Mouse (Mus musculus) brain, adult 2 months (tissue): Measurements from ENCODE around the gene Podn.
A peak's percentile ranks its signal among the peaks of the same experiment; 100 is the strongest.

Source experiments
- DNase-seq: peaks from one replicate; pipeline ENCODE4 v3.0.0; 2011; ENCODE audit warnings: low read depth, low spot score

Gene Podn

GRCm38 (mm10) chr4:108079191-108079590 is 17.1 kb downstream of the Podn start:
- peak; percentile 36 for DNase-seq

DNA sequence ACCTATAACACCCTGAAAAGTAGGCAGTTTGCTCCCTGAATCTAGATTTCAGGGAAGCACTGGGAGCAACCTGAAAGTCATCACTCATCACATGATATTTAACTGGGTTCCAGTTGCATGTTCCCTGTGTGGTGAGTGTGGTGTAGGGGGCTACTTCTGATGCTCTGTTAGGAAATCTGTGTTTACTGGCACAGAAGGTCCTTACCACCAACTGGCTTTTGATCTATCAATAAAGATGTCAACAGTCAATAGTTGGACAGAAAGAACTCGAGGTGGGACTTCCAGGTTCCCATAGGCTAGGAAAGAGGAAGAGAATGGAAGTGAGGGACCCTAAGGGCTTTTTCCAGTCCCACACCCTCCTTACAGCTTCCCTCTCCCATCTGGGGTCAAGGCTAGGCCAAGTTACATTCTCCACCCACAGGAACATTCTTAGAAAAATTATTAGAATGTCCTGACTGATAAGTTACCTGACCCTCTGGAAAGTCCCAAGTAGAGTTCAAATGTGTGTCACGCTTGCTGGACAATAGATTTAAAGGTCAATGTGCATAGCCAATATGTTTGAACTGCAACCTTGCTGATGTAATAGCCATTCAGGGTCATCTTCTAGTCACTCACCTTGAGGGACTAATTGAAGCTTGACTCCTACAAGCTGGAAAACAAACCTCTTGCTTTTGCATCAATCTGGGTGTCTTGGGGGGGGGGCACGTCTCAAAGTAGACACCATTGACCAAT is 18.9 kb downstream of the Podn start:
- DNase-seq = no peak

GRCm38 (mm10) chr4:108074204-108074823 is 21.9 kb downstream of the Podn start:
- DNase-seq = no peak

DNA sequence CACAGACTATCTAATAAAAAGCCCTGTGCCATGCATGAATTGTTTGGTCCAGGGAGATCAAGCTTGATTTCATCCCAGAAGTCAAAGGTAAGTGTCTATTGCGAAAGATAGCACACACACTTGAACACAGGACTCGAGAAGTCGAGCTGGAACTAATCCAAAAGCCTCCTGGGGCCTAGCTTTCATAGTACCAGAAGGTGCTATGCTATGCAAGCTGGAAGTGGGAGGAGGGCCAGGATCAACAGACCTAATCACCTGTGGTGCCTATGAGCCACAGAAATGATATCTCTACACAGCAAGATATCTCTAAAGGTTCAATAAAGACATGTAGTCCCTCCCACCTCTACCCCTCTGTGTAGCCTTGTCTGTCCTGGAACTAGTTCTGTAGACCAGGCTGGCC is 24.2 kb downstream of the Podn start:
- no peak for DNase-seq

DNA sequence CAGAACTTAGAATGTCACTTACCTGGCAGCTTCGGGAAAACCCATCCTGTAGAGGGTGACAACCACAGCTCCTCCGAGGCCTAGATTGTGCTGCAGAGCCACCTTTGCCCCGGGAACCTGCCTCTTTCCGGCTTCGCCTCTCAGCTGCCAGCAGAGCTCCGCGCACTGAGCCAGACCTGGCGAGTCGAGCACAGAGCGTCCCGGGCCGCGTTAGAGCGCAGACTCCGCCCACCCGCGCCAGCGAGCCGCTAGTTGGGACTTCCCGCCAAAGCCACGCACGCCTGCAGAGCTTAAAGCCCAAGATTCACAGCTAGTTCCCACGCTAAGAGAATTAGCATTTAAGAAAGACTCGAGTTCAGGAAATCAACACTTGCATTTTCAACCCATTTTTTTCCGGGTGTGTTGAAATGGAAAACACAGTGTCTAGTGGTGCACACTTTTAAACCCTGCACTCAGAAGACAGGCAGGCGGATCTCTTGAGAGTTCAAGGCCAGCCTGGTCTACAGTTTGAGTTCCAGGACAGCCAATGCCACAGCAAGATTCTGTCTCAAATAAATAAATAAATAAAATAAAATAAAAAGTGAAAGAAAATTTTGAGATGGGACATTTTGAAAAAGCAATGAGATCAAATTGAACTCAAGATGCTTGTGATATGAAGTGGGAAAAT is 24.9 kb downstream of the Podn start:
- peak; percentile 99 for DNase-seq

DNA sequence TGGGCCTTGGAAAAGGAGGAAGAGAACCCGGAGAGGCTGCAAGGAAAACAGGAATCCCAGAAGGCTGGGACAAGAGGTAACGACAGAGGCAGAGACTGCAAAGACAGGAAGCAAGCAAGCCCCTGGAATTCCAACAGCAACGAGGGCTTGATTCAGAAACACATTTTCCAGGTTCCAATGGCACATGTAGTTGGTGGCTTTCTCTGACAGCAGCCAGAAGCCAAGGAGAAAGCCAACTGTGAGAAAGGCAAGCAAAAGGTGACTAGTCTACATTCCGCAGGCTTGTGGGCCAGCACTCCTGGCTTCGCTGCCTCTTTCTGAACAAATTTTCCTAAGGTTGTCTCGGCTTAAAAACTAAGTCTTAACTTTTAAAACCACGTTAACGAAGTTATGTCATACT is 25.5 kb downstream of the Podn start:
- peak; percentile 24 for DNase-seq

GRCm38 (mm10) chr4:108070286-108070685 is 26.0 kb downstream of the Podn start:
- no peak for DNase-seq

GRCm38 (mm10) chr4:108068081-108068480 is 28.2 kb downstream of the Podn start:
- DNase-seq = no peak

- DNase-seq = no peak
Measured at GRCm38 (mm10) chr4:108067261-108067660, 29.0 kb downstream of the Podn start.

GRCm38 (mm10) chr4:108066569-108066968 is 29.7 kb downstream of the Podn start:
- DNase-seq = no peak

GRCm38 (mm10) chr4:108065176-108065844 is 30.9 kb downstream of the Podn start:
- no peak for DNase-seq

DNA sequence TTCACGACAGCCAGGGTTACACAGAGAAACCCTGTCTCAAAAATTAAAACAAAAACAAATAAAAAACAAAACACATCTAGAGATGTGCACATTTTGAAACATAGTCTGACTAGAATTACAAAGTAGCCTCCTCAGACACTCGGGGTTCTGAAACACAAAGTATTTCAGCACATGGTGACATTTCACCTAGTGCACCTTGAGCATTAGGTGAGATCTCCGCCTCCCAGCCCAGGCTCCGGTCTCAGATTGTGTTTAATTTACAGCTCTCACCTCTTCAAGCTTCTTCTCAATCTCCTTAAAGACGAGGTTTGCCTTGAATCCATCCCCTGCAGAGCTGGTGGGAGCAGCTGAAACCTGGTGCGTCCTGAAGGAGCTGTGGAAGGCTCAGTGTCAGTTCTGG is 32.6 kb downstream of the Podn start:
- no peak for DNase-seq

DNA sequence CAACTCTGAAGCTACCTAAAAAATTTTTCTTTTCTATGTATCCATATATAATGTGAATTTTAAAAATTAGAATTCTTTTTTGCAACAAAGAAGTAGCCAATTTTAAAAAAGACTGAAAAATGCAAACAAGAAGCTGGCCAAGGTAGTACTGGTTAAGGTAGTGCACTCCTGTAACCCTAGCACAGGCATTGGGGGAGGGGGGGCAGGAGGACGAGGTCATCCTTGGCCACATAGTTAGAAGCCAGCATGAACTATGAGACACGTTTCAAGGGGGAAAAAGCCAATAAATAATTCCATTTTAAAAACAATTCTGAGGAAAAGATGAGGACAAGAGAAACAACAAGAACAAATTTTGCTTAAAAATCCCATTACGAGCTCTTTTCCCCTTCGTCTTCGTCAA is 33.7 kb downstream of the Podn start:
- DNase-seq = no peak

- DNase-seq = peak; percentile 34
Measured at GRCm38 (mm10) chr4:108060774-108061173, 35.5 kb downstream of the Podn start.

- peak; percentile 81 for DNase-seq
Measured at GRCm38 (mm10) chr4:108059601-108060379, 36.5 kb downstream of the Podn start.

DNA sequence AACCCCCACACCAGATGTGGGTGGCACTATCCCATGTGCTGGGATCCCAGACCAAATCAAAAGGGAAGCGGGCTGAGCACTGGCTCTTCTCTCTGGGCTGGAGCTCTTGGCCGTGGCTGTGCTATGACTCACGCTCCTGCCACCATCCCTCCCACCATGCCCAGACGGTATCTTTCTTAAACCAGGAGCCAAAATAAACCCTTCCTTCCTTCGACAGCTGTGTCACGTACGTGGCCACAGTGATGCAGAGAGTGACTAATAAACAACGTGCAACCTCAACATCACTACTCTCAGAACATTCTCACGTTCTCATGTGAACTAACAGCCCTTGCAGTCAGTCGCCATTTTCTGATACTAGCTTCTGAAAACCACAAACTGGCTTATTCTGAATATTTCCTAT is 38.1 kb downstream of the Podn start:
- peak; percentile 87 for DNase-seq

- peak; percentile 75 for DNase-seq
Measured at GRCm38 (mm10) chr4:108057247-108057646, 39.0 kb downstream of the Podn start.

DNA sequence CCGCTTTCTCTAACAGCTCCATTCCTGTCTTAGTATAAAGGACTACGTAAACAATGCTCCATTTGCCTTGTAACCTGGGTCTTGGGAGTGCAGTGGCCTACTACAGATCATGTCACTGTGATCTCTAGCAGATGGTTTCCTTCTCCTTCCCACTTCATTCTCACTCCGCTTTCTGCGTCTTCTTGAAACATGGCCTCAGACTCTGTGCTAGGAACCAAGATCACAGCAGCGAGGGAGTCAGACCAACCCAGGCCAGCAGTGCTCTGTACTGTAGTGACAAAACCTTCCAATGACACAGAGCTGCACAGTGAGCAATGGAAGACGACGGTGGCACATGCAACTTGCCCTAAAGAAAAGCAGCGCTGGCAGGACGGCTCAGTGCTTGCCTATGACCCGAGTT is 40.4 kb downstream of the Podn start:
- no peak for DNase-seq

DNA sequence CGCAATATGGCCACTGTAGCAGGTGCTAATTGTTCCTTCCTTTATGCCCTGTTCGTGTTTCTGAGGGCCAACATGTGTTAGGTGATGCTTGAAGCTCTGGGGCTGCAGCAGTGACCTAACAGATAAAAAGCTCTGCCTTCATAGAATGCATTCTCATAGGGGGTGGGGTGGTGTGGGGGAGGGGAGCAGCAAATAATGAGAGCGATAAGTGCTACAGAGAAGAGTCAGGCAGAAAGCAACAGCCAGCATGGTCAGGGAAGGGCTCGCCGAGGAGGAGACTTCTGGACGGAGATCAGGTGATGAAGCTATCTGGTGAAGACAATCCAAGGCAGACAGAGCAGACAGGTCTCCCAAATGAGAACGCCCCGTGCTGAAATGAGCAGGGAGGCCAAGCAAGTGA is 43.6 kb downstream of the Podn start:
- no peak for DNase-seq

DNA sequence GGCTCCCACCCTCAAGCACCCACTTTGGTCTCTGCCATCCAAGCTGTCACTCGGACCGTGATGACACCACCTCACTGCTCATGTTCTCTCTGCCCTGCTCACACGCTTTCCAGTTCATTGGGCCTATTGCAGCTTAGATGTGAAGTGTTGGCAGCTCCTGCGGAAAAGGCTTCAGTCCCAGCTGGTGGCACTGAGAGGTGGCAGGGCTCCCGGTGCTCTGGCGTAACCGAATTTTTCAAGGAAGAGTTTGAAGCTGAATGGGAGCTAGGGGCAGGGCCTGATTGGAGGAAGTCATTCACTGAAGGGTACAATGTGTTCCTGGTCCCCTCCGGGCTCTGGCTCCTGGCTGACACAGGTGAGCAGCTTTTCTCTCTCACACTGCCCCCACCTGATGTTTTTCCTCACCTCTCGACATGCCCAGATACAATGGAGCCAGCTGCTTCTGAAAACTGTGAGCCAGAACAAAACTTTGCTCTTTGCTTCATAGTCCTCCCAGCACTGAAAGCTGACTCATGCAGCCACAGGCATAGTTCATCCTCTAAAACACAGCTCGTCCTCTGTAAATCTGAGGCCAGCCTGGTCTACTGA is 44.5 kb downstream of the Podn start:
- DNase-seq = peak; percentile 92

GRCm38 (mm10) chr4:108046136-108046535 is 50.1 kb downstream of the Podn start:
- no peak for DNase-seq
